ENCODE assay signal across 28 mouse cellular contexts in genomic region chr15:83840950-83841719, GRCm38 (mm10).
A peak's percentile ranks its signal among the peaks of the same experiment; 100 is the strongest.
DNase-seq lines count a peak whose midpoint lies in the region; ATAC-seq and TF ChIP-seq lines count a peak whose summit lies in the region.
"Had no signal": no experiment of that assay in that cellular context is flagged by ENCODE, and none has a peak within 500 bp of the region (broad histone marks: within the 10 kb centered on the region; RNA-seq: fewer than 3 reads in every experiment).

No protein-coding gene starts in this region.

- WGBS in forebrain, embryonic 15.5 days = 58% methylated on average over 10 of the region's 10 CpGs
- WGBS in forebrain, embryonic 13.5 days = 80% methylated on average over 10 of the region's 10 CpGs

- no peak for TF ChIP-seq CTCF in layer of hippocampus, adult 2 months (conservative IDR thresholded peaks at IDR 0.05)

- peak in 1 of 2 experiments; percentile 38 for DNase-seq in layer of hippocampus, adult 2 months (ENCODE audit: low spot score in 2 of 2)
- no peak for DNase-seq in layer of hippocampus, adult 8-10 months (ENCODE audit: low spot score in 2 of 2)
- peak; percentile 71 for DNase-seq in right cerebral cortex, adult 18-20 months
- no peak for DNase-seq in right cerebral cortex, postnatal 36 days (ENCODE audit: low spot score in 2 of 2)
- peak; percentile 86 for DNase-seq in telencephalon, adult 2 months (ENCODE audit: low read depth, low spot score)
- DNase-seq in embryo, embryonic 10.5 days (ENCODE audit: low spot score) = no peak
- DNase-seq: adrenal gland, adult 8-10 months; cerebellum, adult 11 months; cerebellum, adult 9-10 months; gastrocnemius, postnatal 25 days; heart, adult 11 months; heart, postnatal 4 days; kidney, adult 9 months; kidney, postnatal 10 days; liver; lung, adult 2 months; lung, postnatal 10 days had no signal

- no peak for ATAC-seq in forebrain, embryonic 15.5 days (replicated peaks)
- no peak for ATAC-seq in forebrain, embryonic 13.5 days
- ATAC-seq: intestine, postnatal 0 days; midbrain, embryonic 13.5 days had no signal

- H3K4me2 ChIP-seq in forebrain, embryonic 15.5 days (replicated peaks) = no peak overlapping the region
- no peak overlapping the region for H3K4me2 ChIP-seq in forebrain, embryonic 13.5 days
- H3K4me2 ChIP-seq: embryonic facial prominence, embryonic 15.5 days; hindbrain, embryonic 14.5 days; midbrain, embryonic 13.5 days had no signal

- H3K27ac ChIP-seq in forebrain, embryonic 15.5 days (replicated peaks) = peak overlapping the region; percentile 87
- H3K27ac ChIP-seq in forebrain, embryonic 13.5 days = no peak overlapping the region
- peak overlapping the region; percentile 64 for H3K27ac ChIP-seq in layer of hippocampus, adult 2 months
- H3K27ac ChIP-seq: embryonic facial prominence, embryonic 10.5 days; embryonic facial prominence, embryonic 15.5 days; heart, embryonic 10.5 days; hindbrain, embryonic 14.5 days; liver, embryonic 14.5 days; macrophage; midbrain, embryonic 13.5 days had no signal

- no peaks in the 10 kb centered on the region for H3K27me3 ChIP-seq in forebrain, embryonic 15.5 days
- no peaks in the 10 kb centered on the region for H3K27me3 ChIP-seq in forebrain, embryonic 13.5 days

- H3K9me3 ChIP-seq in forebrain, embryonic 15.5 days = no peaks in the 10 kb centered on the region
- H3K9me3 ChIP-seq in forebrain, embryonic 13.5 days (replicated peaks) = no peaks in the 10 kb centered on the region
- H3K9me3 ChIP-seq: embryonic facial prominence, embryonic 10.5 days; embryonic facial prominence, embryonic 15.5 days; heart, embryonic 10.5 days; midbrain, embryonic 13.5 days had no signal

- peaks cover 11% of the 10 kb centered on the region; the same call in 1 of the 2 replicates for H3K36me3 ChIP-seq in forebrain, embryonic 15.5 days
- peaks cover 18% of the 10 kb centered on the region for H3K36me3 ChIP-seq in forebrain, embryonic 13.5 days (ENCODE audit: poor library complexity, severe bottlenecking)
- H3K36me3 ChIP-seq: embryonic facial prominence, embryonic 15.5 days; G1E; heart, embryonic 10.5 days; midbrain, embryonic 13.5 days had no signal

- H3K4me3 ChIP-seq in forebrain, embryonic 15.5 days = no peak overlapping the region
- H3K4me3 ChIP-seq in forebrain, embryonic 13.5 days = no peak overlapping the region
- H3K4me3 ChIP-seq in layer of hippocampus, adult 2 months = no peak overlapping the region
- H3K4me3 ChIP-seq: embryonic facial prominence, embryonic 10.5 days; embryonic facial prominence, embryonic 15.5 days; heart, embryonic 10.5 days; midbrain, embryonic 13.5 days had no signal

- no peak overlapping the region for H3K9ac ChIP-seq in forebrain, embryonic 15.5 days (replicated peaks)
- no peak overlapping the region for H3K9ac ChIP-seq in forebrain, embryonic 13.5 days
- H3K9ac ChIP-seq: embryonic facial prominence, embryonic 15.5 days; hindbrain, embryonic 14.5 days; liver, embryonic 14.5 days; midbrain, embryonic 13.5 days had no signal

- peaks cover 67% of the 10 kb centered on the region for H3K4me1 ChIP-seq in forebrain, embryonic 15.5 days
- H3K4me1 ChIP-seq in forebrain, embryonic 13.5 days = peaks cover 58% of the 10 kb centered on the region

Comparison
In these comparisons a context has a peak if more than half of its experiments do, and no peak if none do; other contexts are left out.
1. DNase-seq: peak in right cerebral cortex, adult 18-20 months (single experiment) and telencephalon, adult 2 months (single experiment); none in layer of hippocampus, adult 8-10 months (0 of 2), right cerebral cortex, postnatal 36 days (0 of 2) and embryo, embryonic 10.5 days (single experiment).